Comparison of ENCODE assay signal across 10 mouse cellular contexts in the genomic region with DNA sequence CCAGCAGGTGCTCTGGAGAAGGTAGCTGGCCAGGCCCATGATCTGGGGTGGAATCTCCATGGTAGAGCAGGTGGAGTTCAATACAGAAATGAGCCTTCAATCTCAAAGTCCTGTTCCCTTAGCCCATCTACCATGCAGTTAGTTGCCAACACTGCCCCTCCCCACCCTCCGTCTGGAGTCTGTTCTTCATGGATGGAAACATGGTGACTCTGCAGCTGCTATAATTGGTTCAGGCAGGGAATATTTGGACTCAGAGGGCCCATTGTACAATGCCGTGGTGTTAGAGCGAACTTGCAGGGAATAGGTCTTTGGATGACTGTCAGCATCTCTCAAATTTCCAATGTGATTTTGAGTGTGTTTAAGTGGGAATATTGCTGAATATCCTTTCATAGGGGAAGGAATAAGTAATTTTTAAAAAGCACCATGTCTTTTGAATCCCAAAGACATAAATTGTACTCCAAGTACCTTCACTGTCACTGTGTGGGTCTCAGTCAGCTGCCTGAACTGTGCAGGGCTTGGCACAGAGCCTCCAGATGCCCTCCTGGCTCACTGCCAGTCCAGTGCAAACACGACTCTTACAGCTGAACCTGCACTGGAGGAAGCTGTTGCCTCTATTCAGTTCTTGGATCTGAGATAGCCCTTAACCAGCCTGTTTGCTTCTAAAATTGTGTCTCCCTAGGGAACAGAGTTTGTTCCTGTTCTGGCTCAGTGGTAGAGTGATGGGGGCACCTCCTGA.
A peak's percentile ranks its signal among the peaks of the same experiment; 100 is the strongest.
DNase-seq lines count a peak whose midpoint lies in the region; ATAC-seq lines count a peak whose summit lies in the region.
"Had no signal": no experiment of that assay in that cellular context is flagged by ENCODE, and none has a peak within 500 bp of the region (broad histone marks: within the 10 kb centered on the region; RNA-seq: fewer than 3 reads in every experiment).

No protein-coding gene starts in this region.

- H3K9me3 ChIP-seq in embryonic facial prominence, embryonic 13.5 days = no peaks in the 10 kb centered on the region
- no peaks in the 10 kb centered on the region for H3K9me3 ChIP-seq in embryonic facial prominence, embryonic 10.5 days
- no peaks in the 10 kb centered on the region for H3K9me3 ChIP-seq in stomach, embryonic 14.5 days (ENCODE audit: control insufficient read depth, low read depth, low read length)

- peaks cover 7% of the 10 kb centered on the region; the same call in 1 of the 2 replicates for H3K4me1 ChIP-seq in embryonic facial prominence, embryonic 13.5 days
- no peaks in the 10 kb centered on the region for H3K4me1 ChIP-seq in embryonic facial prominence, embryonic 10.5 days
- H3K4me1 ChIP-seq in stomach, embryonic 14.5 days (ENCODE audit: control insufficient read depth, insufficient read depth, low read length) = no peaks in the 10 kb centered on the region

- peak overlapping the region; percentile 22; the same call in 1 of the 2 replicates for H3K27ac ChIP-seq in embryonic facial prominence, embryonic 13.5 days
- H3K27ac ChIP-seq in embryonic facial prominence, embryonic 10.5 days (replicated peaks) = no peak overlapping the region
- no peak overlapping the region for H3K27ac ChIP-seq in stomach, embryonic 14.5 days (ENCODE audit: low read length)

- no peak for DNase-seq in embryonic facial prominence, embryonic 10.5 days (ENCODE audit: low spot score)
- peak; percentile 32 for DNase-seq in layer of hippocampus, adult 11-12 months (ENCODE audit: low spot score)
- no peak for DNase-seq in layer of hippocampus, adult 9-10 months (ENCODE audit: low spot score)
- DNase-seq in right cerebral cortex, postnatal 10 days (ENCODE audit: low spot score in 2 of 2) = peak; percentile 49 to 65
- DNase-seq in right cerebral cortex, adult 18-20 months = no peak
- DNase-seq in lung, postnatal 14 days = no peak
- DNase-seq: cerebellum, adult 11-12 months; kidney, adult 2 months had no signal

- no peak overlapping the region for H3K9ac ChIP-seq in embryonic facial prominence, embryonic 13.5 days
- no peak overlapping the region for H3K9ac ChIP-seq in stomach, embryonic 14.5 days (replicated peaks; ENCODE audit: low read depth, low read length)

- peak; percentile 69; the same call in 1 of the 2 replicates for ATAC-seq in embryonic facial prominence, embryonic 13.5 days (ENCODE audit: insufficient number of reproducible peaks, insufficient read depth, low FRiP score, low TSS enrichment, low read depth)
- 0 out of 2 replicates have a peak, but pooled peaks have one; percentile 18 for ATAC-seq in stomach, embryonic 14.5 days (ENCODE audit: insufficient number of reproducible peaks, insufficient read depth, low FRiP score, low read depth)

- WGBS in embryonic facial prominence, embryonic 13.5 days = 38% methylated on average over 4 of the region's 4 CpGs
- 76% methylated on average over 4 of the region's 4 CpGs for WGBS in embryonic facial prominence, embryonic 10.5 days
- WGBS in stomach, embryonic 14.5 days = 63% methylated on average over 4 of the region's 4 CpGs

- no peaks in the 10 kb centered on the region for H3K27me3 ChIP-seq in embryonic facial prominence, embryonic 13.5 days
- H3K27me3 ChIP-seq in embryonic facial prominence, embryonic 10.5 days (replicated peaks; ENCODE audit: low read depth, poor library complexity, severe bottlenecking) = no peaks in the 10 kb centered on the region
- no peaks in the 10 kb centered on the region for H3K27me3 ChIP-seq in stomach, embryonic 14.5 days (ENCODE audit: control insufficient read depth, insufficient read depth, low read length)

- no peak overlapping the region for H3K4me2 ChIP-seq in embryonic facial prominence, embryonic 13.5 days
- no peak overlapping the region for H3K4me2 ChIP-seq in stomach, embryonic 14.5 days (replicated peaks; ENCODE audit: low read depth, low read length)

- H3K4me3 ChIP-seq in embryonic facial prominence, embryonic 13.5 days = no peak overlapping the region
- no peak overlapping the region for H3K4me3 ChIP-seq in embryonic facial prominence, embryonic 10.5 days
- no peak overlapping the region for H3K4me3 ChIP-seq in stomach, embryonic 14.5 days (ENCODE audit: low read depth, low read length)

- no peaks in the 10 kb centered on the region for H3K36me3 ChIP-seq in embryonic facial prominence, embryonic 13.5 days
- H3K36me3 ChIP-seq in embryonic facial prominence, embryonic 10.5 days (replicated peaks) = no peaks in the 10 kb centered on the region
- H3K36me3 ChIP-seq in stomach, embryonic 14.5 days (ENCODE audit: control insufficient read depth, insufficient read depth, low read length) = no peaks in the 10 kb centered on the region

Comparison
In these comparisons a context has a peak if more than half of its experiments do, and no peak if none do; other contexts are left out.
1. DNase-seq: peak in layer of hippocampus, adult 11-12 months (single experiment) and right cerebral cortex, postnatal 10 days (2 of 2); none in embryonic facial prominence, embryonic 10.5 days (single experiment), layer of hippocampus, adult 9-10 months (single experiment), right cerebral cortex, adult 18-20 months (single experiment) and lung, postnatal 14 days (single experiment).